Mouse (Mus musculus) cerebellum, adult 2 months (tissue): ENCODE measurements at regions not wholly inside any gene's neighbourhood (a gene's known extent, or its start where the extent isn't known, plus 50 kb on each side); places are given as distances from the start of the nearest gene placed in this dataset.

Source experiments
- CTCF ChIP-seq: fragments of 200-500 bp; IDR thresholded peaks from 2 replicates; pipeline ENCODE4 v1.5.1; 2011; ENCODE audit warnings: low read depth, mild to moderate bottlenecking, control low read depth, low read length, moderate library complexity, borderline replicate concordance; ENCODE audit not compliant: insufficient read depth
- POLR2A ChIP-seq: fragments of 200-500 bp; IDR thresholded peaks from 2 replicates; pipeline ENCODE4 v1.6.1; 2011; ENCODE audit warnings: low read length, control low read depth, borderline replicate concordance; ENCODE audit not compliant: insufficient read depth

GRCm38 (mm10) chr17:52303320-52303719, 299.2 kb upstream of the Kcnh8 start:
- no peak for TF ChIP-seq POLR2A
- TF ChIP-seq CTCF: no peak
